Mouse (Mus musculus) CD4-positive, CD25-positive, alpha-beta regulatory T cell, adult 2 months (primary cell): ENCODE results near the gene Selenow.

Experiments
- DNase-seq: peaks from one replicate; pipeline ENCODE4 v3.0.0-alpha.2; 2012; ENCODE audit warnings: low read depth, low spot score

Selenow gene

GRCm38 (mm10) chr7:15906602-15907001 lies 15.6 kb downstream of the Selenow start:
- DNase-seq: no peak

DNA sequence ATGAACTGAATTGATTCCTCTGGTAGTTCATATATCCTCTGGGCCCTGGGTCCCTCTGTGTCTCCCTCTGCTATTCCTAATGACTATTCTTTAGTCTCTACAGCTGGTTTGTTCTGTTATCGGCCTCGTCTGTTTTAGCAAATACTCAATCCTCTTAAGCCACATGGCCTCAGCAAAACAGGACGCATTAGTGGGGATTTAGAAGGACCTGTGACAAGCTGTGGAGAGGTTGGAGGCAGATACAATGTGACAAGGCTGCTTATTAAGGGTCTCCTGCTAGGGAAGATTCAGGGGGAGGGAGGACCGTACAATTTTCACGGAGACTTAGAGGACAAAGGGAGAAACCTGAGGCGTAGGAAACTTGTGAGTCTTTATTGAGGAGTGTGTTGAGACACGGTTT lies 16.3 kb downstream of the Selenow start:
- DNase-seq: no peak

GRCm38 (mm10) chr7:15901366-15902048 lies 20.7 kb downstream of the Selenow start:
- DNase-seq: no peak

DNA sequence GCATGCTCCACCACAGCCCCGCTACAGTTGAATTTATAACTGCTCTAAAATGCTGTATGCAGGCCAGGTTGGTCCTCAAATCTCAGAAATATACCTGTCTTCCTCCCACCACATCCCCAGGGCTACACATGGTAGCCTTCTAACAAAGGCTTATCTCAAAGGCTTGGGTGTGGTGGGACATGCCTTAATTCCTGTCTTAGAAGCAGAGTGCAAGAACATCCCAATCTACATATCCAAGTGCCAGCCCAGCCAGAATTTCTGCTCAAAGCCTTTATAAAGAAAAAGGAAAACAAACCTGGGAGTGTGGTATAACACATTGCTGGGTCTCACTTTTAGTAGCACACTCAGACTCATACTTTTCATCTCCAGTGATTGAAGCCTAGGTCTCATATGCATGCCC lies 28.0 kb downstream of the Selenow start:
- no peak for DNase-seq

DNA sequence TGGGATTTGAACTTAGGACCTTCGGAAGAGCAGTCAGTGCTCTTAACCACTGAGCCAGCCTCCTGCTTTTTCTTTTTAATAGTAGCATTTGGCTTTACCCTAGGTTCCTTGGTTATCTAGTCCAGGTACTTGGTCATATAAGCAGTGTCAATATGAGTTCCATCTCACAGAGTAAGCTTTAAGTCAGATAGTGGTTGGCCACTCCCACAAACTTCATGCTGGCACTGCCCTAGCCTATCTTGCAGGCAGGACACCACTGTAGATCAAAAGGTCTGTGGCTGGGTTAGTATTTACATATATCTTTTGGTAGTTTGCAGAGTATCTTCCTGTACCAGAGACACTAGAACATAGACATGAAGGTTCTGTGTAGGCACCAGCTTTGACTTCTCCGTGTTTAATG lies 38.1 kb downstream of the Selenow start:
- no peak for DNase-seq

DNA sequence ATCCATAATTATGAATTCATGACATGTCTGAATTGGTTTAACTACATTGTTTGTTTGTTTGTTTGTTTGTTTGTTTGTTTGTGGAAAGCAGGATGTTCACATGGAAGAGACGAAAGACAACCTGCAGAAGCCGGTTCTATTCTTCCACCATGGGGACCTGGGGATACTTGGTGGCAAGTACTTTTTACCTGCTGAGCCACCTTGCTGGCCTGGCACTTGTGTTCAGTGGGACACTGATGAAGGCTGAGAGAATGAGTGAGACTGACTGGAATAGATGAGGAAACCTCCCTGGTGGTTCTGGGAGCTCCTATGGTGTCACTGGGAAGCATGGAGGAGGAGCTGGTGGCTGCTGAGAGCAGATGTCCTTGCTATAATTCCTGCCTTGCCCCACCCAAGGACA lies 39.9 kb downstream of the Selenow start, which contains the start of gene Crxos:
Gene Crxos, plus strand, starts transcription at position 301 of the 400 bp plus-strand sequence.
- no peak for DNase-seq

DNA sequence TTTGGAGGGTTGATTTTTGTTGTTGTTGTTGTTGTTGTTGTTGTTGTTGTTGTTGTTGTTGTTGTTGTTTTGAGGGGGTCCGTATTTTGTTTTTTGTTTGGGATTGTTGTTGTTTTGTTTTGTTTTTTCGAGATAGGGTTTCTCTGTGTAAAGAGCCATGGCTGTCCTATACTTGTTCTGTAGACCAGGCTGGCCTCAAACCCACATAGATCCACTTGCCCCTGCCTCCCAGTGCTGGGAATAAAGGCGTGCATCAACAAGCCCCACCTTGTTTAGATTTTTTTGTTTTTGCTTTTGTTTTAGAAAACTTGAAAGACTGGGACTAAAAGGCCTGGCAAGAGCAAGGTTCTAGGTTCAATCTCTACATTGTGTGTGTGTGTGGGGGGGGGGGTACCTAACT lies 40.4 kb downstream of the Selenow start:
- DNase-seq: no peak

DNA sequence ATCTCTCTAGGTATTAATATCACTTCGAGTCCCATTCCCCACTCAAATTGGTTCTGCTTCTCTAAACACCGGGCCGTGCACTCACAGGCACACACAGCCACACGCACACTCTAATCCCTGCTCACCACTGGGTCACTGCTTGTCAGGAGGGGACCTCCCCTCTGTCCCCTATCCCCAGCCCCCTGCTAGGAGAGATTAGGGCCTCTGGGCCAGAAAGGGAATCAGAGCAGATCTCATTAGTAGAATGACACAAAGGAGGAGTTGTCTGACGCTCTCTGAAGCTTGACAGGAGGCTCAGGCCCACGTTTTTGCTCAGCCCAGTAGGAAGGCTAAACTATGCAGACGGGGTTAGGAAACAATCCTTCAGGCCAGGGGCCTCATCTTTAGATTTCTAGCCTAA lies 40.8 kb downstream of the Selenow start:
- no peak for DNase-seq

GRCm38 (mm10) chr7:15879756-15880155 lies 42.4 kb downstream of the Selenow start, which contains the start of gene Crx:
TSS of gene Crx (minus strand) at chr7:15879968.
- no peak for DNase-seq
